Mouse (Mus musculus) splenic B cell, adult 2 months (primary cell): Measurements from ENCODE around the gene Mid1.
"Not testable (repeated sequence)": the region's sequence is repeated elsewhere in the genome, so short reads cannot be mapped to it uniquely, and the experiment has no call there.

Experiments used
- DNase-seq: peaks from one replicate; pipeline ENCODE4 v3.0.0-alpha.2; 2011; ENCODE audit warnings: low read depth, low spot score
- H3K27me3 ChIP-seq: 2 replicates; pipeline ENCODE4 v1.6.1; 2012; ENCODE audit warnings: mild to moderate bottlenecking, low read length, moderate library complexity, mixed read lengths; ENCODE audit not compliant: control insufficient read depth, poor library complexity, insufficient read depth, severe bottlenecking
- H3K36me3 ChIP-seq: 2 replicates; pipeline ENCODE4 v1.6.1; 2012; ENCODE audit warnings: mild to moderate bottlenecking, low read length, moderate library complexity, mixed read lengths; ENCODE audit not compliant: control insufficient read depth, poor library complexity, insufficient read depth, severe bottlenecking

Mid1 gene

DNA sequence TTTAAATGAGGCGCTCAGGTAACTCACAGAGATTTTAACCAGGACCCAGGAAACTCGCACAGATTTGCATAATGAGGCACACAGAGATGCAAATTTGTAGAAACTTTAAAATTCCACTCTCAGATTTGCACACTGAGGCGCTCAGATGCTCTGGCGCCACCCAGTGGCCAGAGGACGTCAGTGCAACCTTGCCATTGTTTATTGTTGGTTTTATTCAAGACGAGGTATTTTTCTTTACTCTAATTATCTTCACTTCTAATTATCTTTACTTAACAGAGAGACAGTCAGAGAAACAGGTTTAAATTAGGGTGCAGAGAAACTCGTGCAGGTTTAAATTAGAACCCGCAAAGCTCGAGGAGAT, 335.7 kb downstream of the Mid1 start:
- DNase-seq: peak; percentile 98
- not testable (repeated sequence) for H3K27me3 ChIP-seq
- H3K36me3 ChIP-seq: peaks cover 23% of the 10 kb centered on the region

DNA sequence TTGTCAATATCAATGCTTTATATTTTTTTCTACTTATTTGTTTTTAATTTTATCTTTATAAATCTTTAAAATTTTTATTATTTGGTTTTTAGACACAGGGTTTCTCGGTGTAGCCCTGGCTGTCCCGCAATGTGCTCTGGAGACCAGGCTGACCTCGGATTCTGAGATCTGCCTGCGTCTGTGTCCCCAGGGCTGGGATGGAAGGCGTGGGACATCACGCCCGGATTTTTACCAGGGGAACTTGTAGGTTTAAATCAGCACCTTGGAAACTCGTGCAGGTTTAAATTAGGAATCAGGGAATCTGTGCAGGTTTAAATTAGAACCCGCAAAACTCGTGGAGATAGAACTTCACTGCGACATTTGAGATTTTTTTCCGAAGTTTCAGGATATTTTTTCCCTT, 336.2 kb downstream of the Mid1 start:
- H3K27me3 ChIP-seq, DNase-seq: not testable (repeated sequence)
- peaks cover 23% of the 10 kb centered on the region for H3K36me3 ChIP-seq

DNA sequence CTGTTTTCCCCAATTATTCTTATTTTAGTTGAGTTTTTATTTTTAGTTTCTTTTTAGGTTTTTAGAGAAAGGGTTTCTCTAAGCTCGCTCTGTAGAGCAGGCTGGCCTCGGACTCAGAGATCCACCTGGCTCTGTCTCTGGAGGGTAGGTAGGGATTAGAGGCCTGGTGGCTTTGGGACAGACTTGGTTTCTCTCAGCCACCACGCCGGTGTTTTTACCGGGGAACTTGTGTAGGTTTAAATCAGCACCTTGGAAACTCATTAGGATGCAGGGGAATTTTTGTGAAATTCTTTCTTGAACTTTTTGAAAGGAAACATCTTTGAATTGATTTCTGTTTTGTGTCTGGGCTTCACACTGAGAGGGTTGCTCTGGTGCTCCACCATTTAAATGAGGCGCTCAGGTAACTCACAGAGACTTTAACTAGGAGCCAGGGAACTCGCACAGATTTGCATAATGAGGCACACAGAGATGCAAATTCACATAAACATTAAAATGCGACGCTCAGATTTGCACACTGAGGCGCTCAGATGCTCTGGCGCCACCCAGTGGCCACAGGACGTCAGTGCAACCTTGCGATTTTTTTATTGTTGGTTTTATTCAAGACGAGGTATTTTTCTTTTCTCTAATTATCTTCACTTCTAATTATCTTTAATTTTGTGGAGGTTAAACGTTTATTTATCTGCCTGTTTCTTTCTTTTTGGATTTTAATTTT, 336.9 kb downstream of the Mid1 start:
- not testable (repeated sequence) for H3K27me3 ChIP-seq
- DNase-seq: peak; percentile 91
- peaks cover 23% of the 10 kb centered on the region for H3K36me3 ChIP-seq
